Mouse (Mus musculus) testis, adult 2 months (tissue): ENCODE data around the gene Tcte1. TPM values are rescaled to one million over a fixed set of nuclear protein-coding genes. Genes with fewer than 3 reads are reported as not detected.

Source experiments
- H3K27ac ChIP-seq: fragments of 200-500 bp; 2 replicates; pipeline ENCODE4 v1.5.1; 2012; ENCODE audit warnings: low read depth, low read length; ENCODE audit not compliant: control insufficient read depth, insufficient read depth
- H3K27me3 ChIP-seq: fragments of 200-500 bp; 2 replicates; pipeline ENCODE4 v1.6.1; 2012; ENCODE audit warnings: mild to moderate bottlenecking, low read length, moderate library complexity; ENCODE audit not compliant: control insufficient read depth, insufficient read depth
- H3K36me3 ChIP-seq: fragments of 200-500 bp; 2 replicates; pipeline ENCODE4 v1.6.1; 2012; ENCODE audit warnings: mild to moderate bottlenecking, low read length; ENCODE audit not compliant: control insufficient read depth, insufficient read depth
- H3K4me1 ChIP-seq: fragments of 200-500 bp; 2 replicates; pipeline ENCODE4 v1.6.1; 2012; ENCODE audit warnings: low read length; ENCODE audit not compliant: control insufficient read depth, insufficient read depth
- H3K4me3 ChIP-seq: fragments of 200-500 bp; 2 replicates; pipeline ENCODE4 v1.5.1; 2012; ENCODE audit warnings: low read depth, mild to moderate bottlenecking, low read length, moderate library complexity, mixed read lengths; ENCODE audit not compliant: control insufficient read depth
- CTCF ChIP-seq: fragments of 200-500 bp; IDR thresholded peaks from 2 replicates; pipeline ENCODE4 v1.5.1; 2012; ENCODE audit warnings: low read depth, mild to moderate bottlenecking, inconsistent platforms, low read length, moderate library complexity; ENCODE audit not compliant: control insufficient read depth, insufficient read depth, insufficient replicate concordance
- POLR2A ChIP-seq: fragments of 200-500 bp; IDR thresholded peaks from 2 replicates; pipeline ENCODE4 v1.6.1; 2012; ENCODE audit warnings: low read depth, mild to moderate bottlenecking, inconsistent platforms, low read length, moderate library complexity; ENCODE audit not compliant: control insufficient read depth
- polyA plus RNA-seq: library from polyadenylated mRNA; depleted of rRNA; stranded (reverse); fragments of >200 nt; gene quantifications from 2 replicates; pipeline ENCODE4 v1.2.3, GENCODE M21; 2012

Gene Tcte1
- polyA plus RNA-seq, 1 experiment: 261 TPM

DNA sequence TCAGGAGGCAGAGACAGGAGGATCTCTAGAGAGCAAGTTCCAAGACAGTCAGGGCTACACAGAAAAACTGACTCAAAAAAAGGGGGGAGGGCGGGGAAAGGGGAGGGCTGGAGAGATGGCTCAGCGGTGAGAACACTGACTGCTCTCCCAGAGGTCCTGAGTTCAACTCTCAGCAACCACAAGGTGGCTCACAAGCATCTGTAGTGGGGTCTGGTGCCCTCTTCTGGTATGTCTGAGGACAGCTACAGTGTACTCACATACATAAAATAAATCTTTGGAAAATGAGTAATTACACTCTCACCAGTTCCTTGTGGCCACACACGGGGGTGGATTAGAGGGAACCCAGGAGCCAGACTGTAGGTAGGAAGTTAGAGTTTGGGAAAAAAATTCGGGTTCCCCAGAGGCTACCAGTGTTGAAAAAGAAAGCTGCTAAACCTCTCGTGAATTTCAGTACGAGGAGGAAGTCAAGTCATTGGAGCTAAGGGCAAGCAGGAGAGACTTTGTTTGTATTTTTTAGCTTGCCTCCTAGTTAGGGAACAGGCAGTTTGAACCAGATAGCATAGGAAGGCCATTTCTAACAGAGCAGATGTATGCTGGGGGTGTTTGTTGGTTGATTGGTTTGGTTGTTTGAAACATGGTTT lies 59.6 kb downstream of the Tcte1 start:
- no peaks in the 10 kb centered on the region for H3K36me3 ChIP-seq
- no peak overlapping the region for H3K4me3 ChIP-seq
- TF ChIP-seq CTCF (no peak), POLR2A (no peak)
- no peak overlapping the region for H3K27ac ChIP-seq
- H3K27me3 ChIP-seq: no peaks in the 10 kb centered on the region
- H3K4me1 ChIP-seq: peaks cover 13% of the 10 kb centered on the region

DNA sequence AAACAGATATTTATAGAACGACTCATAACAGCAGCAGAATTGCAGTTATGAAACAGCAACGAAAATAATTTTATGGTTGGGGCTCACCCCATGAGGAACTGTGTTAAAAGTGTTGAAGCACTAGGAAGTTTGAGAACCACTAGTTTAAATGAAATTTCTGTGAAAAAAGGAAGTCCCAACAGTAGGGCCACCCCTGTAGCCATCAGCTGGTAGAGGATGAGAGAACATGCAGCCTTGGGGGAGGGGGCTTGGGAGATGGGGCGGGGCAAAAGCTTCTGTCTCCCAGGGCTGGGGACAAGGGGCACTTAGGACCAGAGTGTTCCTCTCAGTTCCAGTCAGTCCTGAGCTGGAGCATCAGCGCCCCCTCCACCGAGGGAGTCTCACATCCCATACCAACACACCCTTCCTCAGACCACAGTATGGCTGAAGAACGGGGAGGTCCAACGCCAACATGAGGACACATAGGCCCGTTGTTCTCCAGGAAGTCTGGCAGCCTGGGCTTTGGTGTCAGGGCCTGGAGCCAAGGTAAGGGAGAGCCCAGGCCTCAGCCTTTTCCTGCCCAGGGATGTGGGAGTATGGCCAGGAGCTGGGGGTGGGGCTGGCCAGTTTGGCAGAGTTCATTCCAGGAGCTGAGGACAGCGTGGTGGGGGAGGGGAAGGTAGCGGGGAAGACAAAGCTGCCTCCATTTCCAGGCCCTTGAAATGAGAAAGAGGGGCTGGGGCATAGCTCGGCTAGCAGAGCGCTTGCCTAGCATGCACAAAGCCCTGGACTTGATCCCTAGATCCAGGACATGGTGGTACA lies 61.1 kb downstream of the Tcte1 start:
- Histone ChIP-seq H3K36me3 (no peaks in the 10 kb centered on the region), H3K27me3 (no peaks in the 10 kb centered on the region), H3K4me3 (no peak overlapping the region), H3K27ac (peak overlapping the region; percentile 83), H3K4me1 (peaks cover 15% of the 10 kb centered on the region)
- peak; percentile 35; the same call in 1 of the 2 replicates for TF ChIP-seq POLR2A
- TF ChIP-seq CTCF: no peak

DNA sequence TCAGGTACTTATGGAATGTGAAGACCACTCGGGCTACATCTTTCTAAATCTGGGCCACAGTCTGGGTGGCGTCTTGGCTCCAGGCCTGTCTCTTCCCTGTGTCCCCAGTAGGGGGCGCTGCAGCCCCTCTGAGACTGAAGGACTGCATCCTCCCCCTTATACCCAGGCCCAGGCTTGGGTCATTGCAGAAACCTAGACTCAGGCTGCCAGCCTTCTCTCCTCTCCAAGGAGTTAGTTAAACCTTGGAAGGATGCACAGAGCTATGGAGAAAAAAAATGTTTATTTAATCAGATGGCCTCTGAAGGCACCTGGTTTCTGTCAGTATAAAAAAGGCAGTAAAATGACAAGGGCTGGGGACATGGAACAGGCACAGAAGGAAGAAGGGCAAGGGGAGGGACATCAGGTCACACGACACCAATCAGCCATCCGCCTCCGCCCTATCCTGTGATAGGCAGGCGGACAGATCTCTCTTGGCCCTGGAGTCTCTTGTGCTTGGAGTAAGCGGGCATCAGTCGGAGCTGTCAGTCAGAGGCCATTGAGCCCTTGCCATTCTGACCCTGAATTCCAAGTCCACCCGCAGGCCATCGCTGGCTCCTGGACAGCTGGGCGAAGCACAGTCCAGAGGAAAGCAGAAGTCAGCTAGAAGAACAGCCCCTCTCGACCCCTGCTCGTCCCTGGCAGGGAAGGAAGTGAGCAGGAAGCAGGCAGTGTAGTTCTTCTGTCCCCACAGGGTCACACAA lies 61.9 kb downstream of the Tcte1 start:
- Histone ChIP-seq H3K27me3 (no peaks in the 10 kb centered on the region), H3K4me1 (peaks cover 16% of the 10 kb centered on the region), H3K36me3 (no peaks in the 10 kb centered on the region), H3K4me3 (no peak overlapping the region), H3K27ac (peak overlapping the region; percentile 83)
- TF ChIP-seq CTCF (peak; percentile 89), POLR2A (no peak)

DNA sequence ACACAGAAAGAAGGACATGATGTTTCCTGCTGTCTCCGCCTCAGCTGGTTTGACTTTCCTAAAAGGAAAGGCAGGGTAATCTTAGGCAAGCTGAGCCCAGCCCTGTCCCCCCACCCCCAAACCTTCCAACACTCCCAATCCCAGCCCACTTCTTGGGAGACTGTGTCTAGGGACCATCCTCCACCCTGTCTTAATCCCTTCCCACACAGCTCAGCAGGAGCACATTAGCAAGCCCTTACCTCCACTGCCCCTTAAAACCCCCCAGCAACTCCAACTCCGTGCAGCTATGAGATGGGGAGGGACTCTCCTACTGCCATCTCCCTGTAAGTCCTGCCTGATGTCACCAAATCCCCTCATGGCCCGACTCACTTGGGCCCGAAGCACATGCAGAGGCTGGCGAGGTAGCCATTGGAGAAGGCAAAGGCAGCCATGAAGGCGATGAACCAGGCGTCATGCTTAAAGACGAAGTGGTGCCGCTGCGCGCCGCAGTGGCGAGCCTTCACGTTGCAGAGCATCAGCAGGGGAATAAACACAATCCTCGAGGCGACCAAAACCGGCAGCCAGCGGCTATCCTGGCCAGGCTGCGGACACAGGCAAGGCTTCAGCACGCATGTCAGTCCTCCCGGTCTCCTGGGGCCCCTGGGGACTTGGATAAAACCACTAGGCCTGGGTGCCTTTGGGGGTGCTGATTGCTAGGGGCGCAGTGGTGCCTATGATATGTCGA lies 62.7 kb downstream of the Tcte1 start:
- H3K27ac ChIP-seq: peak overlapping the region; percentile 69; the same call in 1 of the 2 replicates
- no peak overlapping the region for H3K4me3 ChIP-seq
- H3K27me3 ChIP-seq: no peaks in the 10 kb centered on the region
- H3K36me3 ChIP-seq: no peaks in the 10 kb centered on the region
- peaks cover 20% of the 10 kb centered on the region for H3K4me1 ChIP-seq
- TF ChIP-seq POLR2A (0 out of 2 replicates have a peak, but pooled peaks have one; percentile 9), CTCF (no peak)

DNA sequence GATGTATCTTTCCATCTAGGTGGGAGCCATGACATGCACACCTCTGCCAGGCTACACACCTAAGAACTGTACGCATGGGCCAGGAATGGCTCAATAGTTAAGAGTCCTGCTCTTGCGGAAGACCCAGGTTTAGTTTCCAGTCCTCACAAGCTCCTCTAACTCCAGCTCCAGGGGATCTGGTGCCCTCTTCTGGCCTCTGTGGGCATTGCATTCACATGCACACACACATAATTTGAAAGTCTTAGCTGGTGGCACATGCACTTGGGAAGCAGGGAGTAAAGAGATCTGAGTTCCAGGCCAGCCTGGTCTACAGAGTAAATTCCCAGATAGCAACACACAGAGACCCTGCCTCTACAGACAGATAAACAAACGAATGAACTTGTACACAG lies 63.2 kb downstream of the Tcte1 start:
- H3K4me3 ChIP-seq: no peak overlapping the region
- no peak for TF ChIP-seq POLR2A
- TF ChIP-seq CTCF: peak; percentile 57; the same call in 1 of the 2 replicates

DNA sequence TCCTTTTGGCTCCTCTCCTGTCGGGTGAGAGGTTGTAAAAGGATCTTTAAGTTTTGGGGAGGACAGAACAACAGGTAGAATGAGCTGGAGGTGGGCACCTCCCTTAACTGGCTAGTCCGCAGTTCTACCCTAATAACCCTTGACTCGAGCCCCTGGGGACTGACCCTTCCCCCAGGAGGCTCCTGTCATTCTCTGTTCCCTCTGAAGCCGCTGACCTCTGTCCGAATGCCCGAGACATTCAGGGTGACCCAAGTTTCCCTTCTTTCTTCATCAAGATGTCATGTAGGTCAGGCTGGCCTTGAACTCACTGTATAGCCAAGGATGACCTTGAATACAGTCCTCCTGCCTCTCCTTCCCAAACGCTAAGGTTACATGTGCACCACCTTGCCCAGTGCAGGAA lies 65.1 kb downstream of the Tcte1 start:
- H3K27me3 ChIP-seq: no peaks in the 10 kb centered on the region
- TF ChIP-seq CTCF: no peak
- no peak for TF ChIP-seq POLR2A
- no peak overlapping the region for H3K4me3 ChIP-seq
- peaks cover 29% of the 10 kb centered on the region for H3K4me1 ChIP-seq
- H3K36me3 ChIP-seq: no peaks in the 10 kb centered on the region
- H3K27ac ChIP-seq: no peak overlapping the region

More for the DNA sequence above, 63.2 kb downstream of the Tcte1 start:
- Histone ChIP-seq H3K36me3 (no peaks in the 10 kb centered on the region), H3K4me1 (peaks cover 20% of the 10 kb centered on the region), H3K27me3 (no peaks in the 10 kb centered on the region), H3K27ac (no peak overlapping the region)
